Mouse (Mus musculus) heart, postnatal 0 days (tissue): ENCODE measurements around the gene Sox8. TPM values are rescaled to one million over a fixed set of nuclear protein-coding genes. Genes with fewer than 3 reads are reported as not detected.

Source experiments
- ATAC-seq: fragments of 200-750 bp; cut with Nextera tagmentation; 2 replicates; pipeline ENCODE4 v1.8.0; 2017; ENCODE audit warnings: low read depth, moderate number of reproducible peaks, moderate library complexity; ENCODE audit not compliant: insufficient read depth
- DNase-seq: peaks from one replicate; pipeline ENCODE4 v3.0.0-alpha.2; 2016; ENCODE audit warnings: low spot score
- H3K27ac ChIP-seq: fragments of 300-500 bp; sonication (generic); 2 replicates; pipeline ENCODE4 v1.5.1; 2014; ENCODE audit warnings: low read depth, mild to moderate bottlenecking
- H3K27me3 ChIP-seq: fragments of 300-500 bp; sonication (generic); 2 replicates; pipeline ENCODE4 v1.6.1; 2014; ENCODE audit warnings: low read length, mixed read lengths; ENCODE audit not compliant: control insufficient read depth, insufficient read depth
- H3K36me3 ChIP-seq: fragments of 300-500 bp; sonication (generic); replicated peaks from 2 replicates; pipeline ENCODE4 v1.6.1; 2014; ENCODE audit warnings: low read length, mixed read lengths; ENCODE audit not compliant: control insufficient read depth, insufficient read depth
- H3K4me1 ChIP-seq: fragments of 300-500 bp; sonication (generic); 2 replicates; pipeline ENCODE4 v1.6.1; 2014; ENCODE audit warnings: antibody characterized with exemption; ENCODE audit not compliant: control insufficient read depth, insufficient read depth
- H3K4me2 ChIP-seq: fragments of 300-500 bp; sonication (generic); 2 replicates; pipeline ENCODE4 v1.6.1; 2014; ENCODE audit warnings: low read depth, mild to moderate bottlenecking, low read length, moderate library complexity
- H3K4me3 ChIP-seq: fragments of 300-500 bp; sonication (generic); 2 replicates; pipeline ENCODE4 v1.5.1; 2014; ENCODE audit warnings: low read depth, low read length
- H3K9ac ChIP-seq: fragments of 300-500 bp; sonication (generic); replicated peaks from 2 replicates; pipeline ENCODE4 v1.6.1; 2014; ENCODE audit warnings: low read depth, low read length, mixed read lengths
- H3K9me3 ChIP-seq: fragments of 300-500 bp; sonication (generic); replicated peaks from 2 replicates; pipeline ENCODE4 v1.6.1; 2016; ENCODE audit warnings: low read length; ENCODE audit not compliant: control insufficient read depth
- CTCF ChIP-seq: IDR thresholded peaks from 2 replicates; pipeline ENCODE4 v1.5.1; 2016; ENCODE audit warnings: antibody characterized with exemption, control low read depth, low read depth
- EP300 ChIP-seq: IDR thresholded peaks from 2 replicates; pipeline ENCODE4 v1.6.1; 2016; ENCODE audit warnings: antibody characterized with exemption, low read depth
- WGBS: fragments of 180-500 bp; shearing (Covaris S2); extraction: QIAGEN DNeasy Blood & Tissue Kit; methylation state at CpG from one replicate; pipeline ENCODE4 v1.1.7; 2014; 5-methylcytosine and 5-hydroxymethylcytosine counted together
- polyA plus RNA-seq: library from polyadenylated mRNA; unstranded; fragments of >200 nt; fragmentation: Nextera tagmentation; extraction: Ambion mirVana; gene quantifications from 2 replicates; pipeline ENCODE4 v1.2.1, GENCODE M21; 2015
- total RNA-seq: library from RNA; depleted of rRNA; stranded (reverse); fragments of >200 nt; gene quantifications from 2 replicates; pipeline ENCODE4 v1.2.3, GENCODE M21; 2014; ENCODE audit warnings: low replicate concordance

The Sox8 gene
- total and polyA plus RNA-seq, 2 experiments from 2014 or later, result 0.11 TPM; not detected in 1

- H3K4me3 ChIP-seq, result no peak overlapping the region
- no peak overlapping the region for H3K27ac ChIP-seq
- peaks cover 40% of the 10 kb centered on the region for H3K27me3 ChIP-seq
- no peaks in the 10 kb centered on the region for H3K9me3 ChIP-seq
- no peak overlapping the region for H3K9ac ChIP-seq
- TF ChIP-seq EP300, result no peak
- TF ChIP-seq CTCF, result peak; percentile 82
- ATAC-seq, result no peak
- H3K4me1 ChIP-seq, result peaks cover 25% of the 10 kb centered on the region
- WGBS, result 22% methylated on average over 14 of the region's 14 CpGs
- no peak for DNase-seq
- H3K4me2 ChIP-seq, result no peak overlapping the region
- no peaks in the 10 kb centered on the region for H3K36me3 ChIP-seq
These were observed 2.7 kb downstream of the Sox8 start for GRCm38 (mm10) chr17:25567745-25568144.

GRCm38 (mm10) chr17:25567261-25567660 is 3.2 kb downstream of the Sox8 start:
- H3K36me3 ChIP-seq, result no peaks in the 10 kb centered on the region
- no peak for DNase-seq
- peaks cover 25% of the 10 kb centered on the region for H3K4me1 ChIP-seq
- TF ChIP-seq CTCF (no peak), EP300 (no peak)
- 76% methylated on average over 13 of the region's 13 CpGs for WGBS
- no peak for ATAC-seq
- no peak overlapping the region for H3K27ac ChIP-seq
- peaks cover 40% of the 10 kb centered on the region for H3K27me3 ChIP-seq
- no peak overlapping the region for H3K4me2 ChIP-seq
- no peak overlapping the region for H3K4me3 ChIP-seq
- H3K9ac ChIP-seq, result no peak overlapping the region
- no peaks in the 10 kb centered on the region for H3K9me3 ChIP-seq

DNA sequence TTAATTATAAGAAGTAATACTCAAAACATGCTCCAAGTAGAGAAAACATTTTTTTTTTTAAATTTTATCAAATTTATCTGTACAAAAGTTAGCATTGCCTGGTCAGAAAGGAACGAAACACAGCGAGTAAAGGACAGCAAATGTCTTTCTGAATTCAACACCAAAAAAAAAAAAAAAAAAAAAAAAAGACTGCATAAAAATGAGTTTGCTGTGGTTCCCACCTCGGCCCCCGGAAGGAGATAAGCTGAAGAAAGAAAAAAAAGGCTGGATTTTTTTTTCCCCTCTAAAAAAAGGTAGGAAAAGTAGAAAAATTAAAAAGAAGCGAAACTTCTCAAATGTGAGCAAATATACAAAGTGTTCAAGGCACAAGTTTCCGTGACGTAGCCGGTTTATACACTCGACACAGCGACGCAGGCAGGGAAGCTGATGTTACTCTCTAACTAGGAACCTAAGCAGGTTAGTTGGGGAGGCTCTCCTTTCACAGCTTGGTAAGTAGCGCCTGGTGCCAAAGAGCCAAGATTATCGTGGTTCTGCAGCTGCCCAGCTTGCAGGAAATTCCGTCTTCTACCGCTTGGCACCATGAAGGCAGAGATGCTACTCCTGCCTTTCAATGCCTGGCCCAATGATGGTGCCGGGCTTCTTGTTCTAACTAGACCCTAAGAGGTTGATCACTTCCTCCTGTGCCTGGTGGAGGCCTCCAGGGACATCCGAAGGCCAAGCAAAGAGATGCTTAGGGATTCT is 4.5 kb downstream of the Sox8 start:
- ATAC-seq (no peak), DNase-seq (no peak)
- Histone ChIP-seq H3K27ac (no peak overlapping the region), H3K4me3 (no peak overlapping the region), H3K4me1 (peaks cover 26% of the 10 kb centered on the region), H3K36me3 (no peaks in the 10 kb centered on the region), H3K4me2 (no peak overlapping the region), H3K9me3 (no peaks in the 10 kb centered on the region), H3K9ac (no peak overlapping the region), H3K27me3 (peaks cover 39% of the 10 kb centered on the region)
- WGBS, result 80% methylated on average over 17 of the region's 17 CpGs
- TF ChIP-seq EP300, result no peak
- TF ChIP-seq CTCF, result no peak

GRCm38 (mm10) chr17:25565244-25565643 is 5.2 kb downstream of the Sox8 start:
- H3K4me3 ChIP-seq, result no peak overlapping the region
- no peak for DNase-seq
- H3K9ac ChIP-seq, result no peak overlapping the region
- no peak for ATAC-seq
- TF ChIP-seq EP300, result no peak
- TF ChIP-seq CTCF, result no peak
- H3K27ac ChIP-seq, result no peak overlapping the region
- 25% methylated on average over 6 of the region's 6 CpGs for WGBS
- H3K4me1 ChIP-seq, result peaks cover 26% of the 10 kb centered on the region
- H3K27me3 ChIP-seq, result peaks cover 32% of the 10 kb centered on the region
- no peaks in the 10 kb centered on the region for H3K36me3 ChIP-seq
- H3K9me3 ChIP-seq, result no peaks in the 10 kb centered on the region
- no peak overlapping the region for H3K4me2 ChIP-seq

GRCm38 (mm10) chr17:25564481-25564880 is 6.0 kb downstream of the Sox8 start:
- Histone ChIP-seq H3K27me3 (peaks cover 27% of the 10 kb centered on the region), H3K4me2 (no peak overlapping the region), H3K9ac (no peak overlapping the region), H3K9me3 (no peaks in the 10 kb centered on the region), H3K4me3 (no peak overlapping the region), H3K4me1 (peaks cover 24% of the 10 kb centered on the region; the same call in 1 of the 2 replicates), H3K27ac (no peak overlapping the region), H3K36me3 (no peaks in the 10 kb centered on the region)
- 68% methylated on average over 5 of the region's 5 CpGs for WGBS
- DNase-seq (no peak), ATAC-seq (no peak)
- no peak for TF ChIP-seq CTCF
- TF ChIP-seq EP300, result no peak
